Mouse (Mus musculus) small intestine, adult 2 months (tissue): ENCODE measurements around the gene Naa25. TPM values are rescaled to one million over a fixed set of nuclear protein-coding genes. Genes with fewer than 3 reads are reported as not detected.

Source experiments
- H3K27ac ChIP-seq: fragments of 200-500 bp; 2 replicates; pipeline ENCODE4 v1.5.1; 2012; ENCODE audit warnings: low read depth, low read length, control low read depth, inconsistent platforms; ENCODE audit not compliant: insufficient read depth
- H3K27me3 ChIP-seq: fragments of 200-500 bp; 2 replicates; pipeline ENCODE4 v1.6.1; 2012; ENCODE audit warnings: mild to moderate bottlenecking, moderate library complexity, low read length, inconsistent platforms; ENCODE audit not compliant: control insufficient read depth, insufficient read depth
- H3K36me3 ChIP-seq: fragments of 200-500 bp; 2 replicates; pipeline ENCODE4 v1.6.1; 2012; ENCODE audit warnings: mild to moderate bottlenecking, low read length, control low read depth, inconsistent platforms; ENCODE audit not compliant: control insufficient read depth, insufficient read depth
- H3K4me1 ChIP-seq: fragments of 200-500 bp; 2 replicates; pipeline ENCODE4 v1.6.1; 2012; ENCODE audit warnings: low read length, inconsistent platforms, mixed read lengths; ENCODE audit not compliant: control insufficient read depth, insufficient read depth, insufficient read length
- H3K4me3 ChIP-seq: fragments of 200-500 bp; 2 replicates; pipeline ENCODE4 v1.5.1; 2012; ENCODE audit warnings: low read depth, mild to moderate bottlenecking, control low read depth, inconsistent platforms, low read length, moderate library complexity
- CTCF ChIP-seq: fragments of 200-500 bp; IDR thresholded peaks from 2 replicates; pipeline ENCODE4 v1.5.1; 2012; ENCODE audit warnings: low read depth, mild to moderate bottlenecking, control low read depth, inconsistent platforms, low read length, moderate library complexity, mixed read lengths; ENCODE audit not compliant: insufficient replicate concordance, insufficient read length; ENCODE audit errors: extremely low read depth
- POLR2A ChIP-seq: fragments of 200-500 bp; IDR thresholded peaks from 2 replicates; pipeline ENCODE4 v1.6.1; 2012; ENCODE audit warnings: low read depth, mild to moderate bottlenecking, control low read depth, inconsistent platforms, low read length, moderate library complexity
- WGBS: fragments of 180-500 bp; shearing (Covaris S2); methylation state at CpG from one replicate; pipeline ENCODE4 v1.1.7; 2018; 5-methylcytosine and 5-hydroxymethylcytosine counted together
- polyA plus RNA-seq: library from polyadenylated mRNA; depleted of rRNA; stranded (reverse); fragments of >200 nt; gene quantifications from 2 replicates; pipeline ENCODE4 v1.2.3, GENCODE M21; 2012

Naa25 gene
- polyA plus RNA-seq, 1 experiment: 3.2 TPM

DNA sequence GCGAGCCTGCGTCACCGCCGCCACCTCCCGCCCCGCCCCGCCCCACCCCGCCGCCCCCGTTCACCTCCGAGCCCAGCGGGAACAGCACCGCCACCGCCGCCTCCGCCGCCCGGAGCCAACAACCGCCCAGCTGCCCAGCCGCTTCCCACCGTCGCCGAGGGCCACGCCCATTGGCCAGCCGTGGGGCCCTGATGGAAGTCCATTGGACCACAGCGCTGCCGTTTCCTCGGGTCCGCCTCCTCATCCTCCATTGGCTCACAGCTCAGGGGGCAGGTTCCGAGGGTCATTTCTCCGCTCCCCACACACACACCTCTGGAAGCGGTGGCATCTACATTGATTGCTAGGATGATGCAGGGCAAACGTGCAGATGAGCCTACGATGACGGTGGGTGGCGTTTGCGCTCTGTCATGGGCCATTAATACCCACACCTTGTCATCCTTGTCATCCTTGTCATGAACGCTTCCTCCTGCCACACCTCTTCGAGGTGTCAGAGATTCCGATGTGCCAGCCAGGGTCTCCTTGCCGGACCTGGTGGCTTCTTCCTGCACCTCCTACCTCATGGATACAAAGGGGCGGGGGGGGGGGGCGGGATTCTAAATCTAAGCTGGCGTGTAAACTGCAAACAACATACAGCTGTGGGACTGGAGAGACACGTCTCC lies 12.1 kb upstream of the Naa25 start, which contains the start of gene Trafd1:
TSS of gene Trafd1 (minus strand) at position 172 of the 659 bp plus-strand sequence.
- WGBS: under 1% methylated on average over 37 of the region's 45 CpGs
- 0 out of 2 replicates have a peak, but pooled peaks have one; percentile 15 for TF ChIP-seq POLR2A
- no peak for TF ChIP-seq CTCF
- peak within 1 kb of the TSS; percentile 71 for H3K4me3 ChIP-seq
- peaks cover 20% of the 10 kb centered on the region for H3K36me3 ChIP-seq
- no peaks in the 10 kb centered on the region for H3K27me3 ChIP-seq
- H3K4me1 ChIP-seq: peaks cover 6% of the 10 kb centered on the region; the same call in 1 of the 2 replicates
- peak within 1 kb of the TSS; percentile 98 for H3K27ac ChIP-seq

DNA sequence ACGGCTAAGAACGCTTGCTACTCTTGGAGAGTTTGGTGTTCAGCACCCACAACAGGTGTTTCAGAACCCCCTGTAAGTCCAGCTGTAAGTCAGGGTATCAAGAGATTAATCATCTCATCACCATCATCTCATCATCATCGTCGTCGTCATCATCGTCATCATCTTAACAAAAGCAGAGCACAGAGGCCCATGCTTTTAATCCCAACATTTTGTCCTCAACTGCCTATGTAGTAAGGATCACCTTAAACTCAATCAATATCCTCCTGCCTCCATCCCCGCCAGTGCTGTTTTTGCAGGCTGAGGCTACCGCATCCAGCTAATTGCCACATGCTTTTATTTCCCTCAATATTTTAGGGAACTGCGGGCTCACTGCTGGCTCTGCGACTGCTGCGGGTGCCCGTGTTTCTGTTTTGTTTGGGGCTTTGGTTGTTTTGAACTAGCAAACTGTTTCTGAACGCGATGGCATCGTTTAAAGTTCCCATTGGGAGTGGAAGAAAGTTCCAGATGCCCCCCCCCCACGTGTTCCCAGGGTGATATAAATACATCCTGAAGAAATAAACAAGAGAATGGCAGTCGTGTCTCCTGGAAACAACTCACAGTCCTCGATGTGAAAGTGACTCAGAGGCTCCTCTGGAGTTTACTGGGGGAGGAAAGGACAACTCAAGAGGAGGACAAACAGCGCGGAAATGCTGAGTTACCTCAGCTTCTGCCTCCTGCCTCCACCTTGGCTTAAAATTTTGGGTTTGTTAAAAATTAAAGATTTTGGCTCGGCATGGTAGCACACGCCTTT lies 11.4 kb upstream of the Naa25 start:
- peak overlapping the region; percentile 71; the same call in 1 of the 2 replicates for H3K4me3 ChIP-seq
- peak overlapping the region; percentile 11 for H3K27ac ChIP-seq
- 37% methylated on average over 22 of the region's 22 CpGs for WGBS
- TF ChIP-seq POLR2A (no peak), CTCF (no peak)
- H3K27me3 ChIP-seq: no peaks in the 10 kb centered on the region
- H3K36me3 ChIP-seq: peaks cover 15% of the 10 kb centered on the region
- peaks cover 6% of the 10 kb centered on the region; the same call in 1 of the 2 replicates for H3K4me1 ChIP-seq

DNA sequence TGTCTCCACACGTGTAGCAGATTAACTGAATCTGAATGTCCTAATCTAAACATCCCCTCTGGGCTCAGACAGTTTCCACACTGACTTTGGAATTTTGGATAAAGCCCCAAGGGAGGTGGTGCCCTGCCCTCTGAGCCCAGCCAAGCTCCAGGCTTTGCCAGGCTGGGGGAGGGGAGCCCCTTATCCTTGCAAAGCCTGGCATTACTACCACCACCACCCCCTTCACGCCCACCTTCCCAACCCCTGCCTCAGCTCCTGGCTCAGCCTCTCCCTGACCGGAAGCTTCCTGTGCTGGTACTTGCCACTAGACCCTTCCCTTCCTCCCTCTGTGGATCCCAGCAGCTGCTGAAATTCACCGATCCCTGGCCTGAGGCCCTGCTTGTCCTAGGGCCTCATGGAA lies 10.6 kb upstream of the Naa25 start:
- WGBS: 81% methylated on average over 4 of the region's 4 CpGs
- H3K27me3 ChIP-seq: no peaks in the 10 kb centered on the region

DNA sequence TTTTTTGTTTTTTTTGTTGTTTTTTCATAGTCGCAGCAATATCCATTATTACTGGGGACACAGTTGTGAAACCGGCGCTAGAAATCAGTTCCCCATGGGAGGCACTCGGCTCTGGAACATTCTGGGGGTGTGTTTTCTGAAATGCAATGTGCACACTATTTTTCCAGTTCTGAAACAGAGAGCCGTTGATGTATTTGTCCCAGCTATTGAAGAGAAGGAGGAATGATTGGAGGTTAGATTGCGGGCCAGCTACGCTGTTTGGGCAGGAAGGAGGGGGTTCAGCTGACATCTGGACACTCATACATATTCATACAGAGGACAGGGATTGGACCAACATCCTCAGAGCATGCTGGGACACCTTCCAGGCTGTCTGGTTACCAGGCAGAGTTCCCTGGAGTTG lies 8.6 kb upstream of the Naa25 start:
- Histone ChIP-seq H3K27me3 (no peaks in the 10 kb centered on the region), H3K4me3 (no peak overlapping the region), H3K36me3 (no peaks in the 10 kb centered on the region), H3K4me1 (no peaks in the 10 kb centered on the region), H3K27ac (peak overlapping the region; percentile 18; the same call in 1 of the 2 replicates)
- TF ChIP-seq CTCF: no peak
- TF ChIP-seq POLR2A: no peak
- WGBS: 71% methylated on average over 7 of the region's 7 CpGs

More for the DNA sequence above, 10.6 kb upstream of the Naa25 start:
- Histone ChIP-seq H3K4me3 (no peak overlapping the region), H3K27ac (peak overlapping the region; percentile 11), H3K4me1 (peaks cover 6% of the 10 kb centered on the region; the same call in 1 of the 2 replicates), H3K36me3 (peaks cover 10% of the 10 kb centered on the region)
- TF ChIP-seq CTCF: no peak
- no peak for TF ChIP-seq POLR2A

DNA sequence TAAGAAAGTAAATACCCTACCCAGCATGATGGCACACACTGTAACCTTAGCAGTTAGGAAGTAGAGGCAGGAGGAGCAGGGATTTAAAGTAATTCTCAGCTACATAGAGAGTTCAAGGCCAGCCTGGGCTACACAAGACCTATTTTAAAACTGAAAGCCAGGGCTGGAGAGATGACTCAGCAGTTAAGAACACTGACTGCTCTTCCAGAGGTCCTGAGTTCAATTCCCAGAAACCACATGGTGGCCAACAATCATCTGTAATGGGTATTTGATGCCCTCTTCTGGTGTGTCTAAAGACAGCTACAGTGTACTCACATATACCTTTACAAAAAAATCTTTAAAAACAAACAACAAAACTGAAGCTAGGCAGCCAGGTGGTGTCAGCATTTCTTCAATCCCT lies 8.0 kb upstream of the Naa25 start:
- Histone ChIP-seq H3K4me3 (no peak overlapping the region), H3K27ac (peak overlapping the region; percentile 18; the same call in 1 of the 2 replicates), H3K4me1 (no peaks in the 10 kb centered on the region), H3K27me3 (no peaks in the 10 kb centered on the region), H3K36me3 (no peaks in the 10 kb centered on the region)
- no peak for TF ChIP-seq CTCF
- no peak for TF ChIP-seq POLR2A

DNA sequence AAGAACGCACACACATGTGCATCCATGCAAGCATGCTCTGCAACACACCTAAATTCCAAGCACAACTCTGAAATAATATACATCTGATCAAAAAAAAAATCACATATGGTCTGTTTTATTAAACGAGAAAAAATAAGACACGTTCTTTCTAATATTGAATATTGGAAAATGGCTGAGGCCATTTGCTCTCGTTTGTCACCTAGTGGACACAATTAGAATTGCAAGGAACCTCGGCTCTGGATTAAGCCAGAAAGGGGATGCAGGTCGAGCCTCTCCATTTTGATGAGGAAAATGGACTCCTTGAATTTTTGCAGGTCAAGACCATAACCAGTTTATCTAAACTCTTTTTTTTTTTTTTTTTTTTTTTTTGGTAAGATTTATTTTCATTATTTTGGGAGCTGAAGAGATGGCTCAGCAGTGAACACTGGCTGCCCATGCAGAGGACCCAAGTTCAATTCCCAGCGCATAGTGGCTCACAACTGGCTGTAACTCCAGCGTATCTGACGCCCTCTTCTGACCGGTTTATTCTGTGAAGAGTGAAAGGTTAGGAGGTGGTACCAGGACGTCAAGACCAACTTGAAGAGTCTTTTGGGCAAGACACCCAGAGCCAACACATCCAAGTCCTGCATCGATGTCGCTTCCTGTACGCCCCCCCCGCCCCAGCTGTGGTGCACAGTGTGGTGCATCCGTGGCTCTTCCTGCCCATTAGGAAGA lies 4.9 kb upstream of the Naa25 start:
- WGBS: 52% methylated on average over 16 of the region's 16 CpGs
- Histone ChIP-seq H3K27me3 (no peaks in the 10 kb centered on the region), H3K4me3 (no peak overlapping the region), H3K4me1 (no peaks in the 10 kb centered on the region), H3K27ac (no peak overlapping the region), H3K36me3 (no peaks in the 10 kb centered on the region)
- TF ChIP-seq CTCF (no peak), POLR2A (no peak)
